Mouse (Mus musculus) kidney, embryonic 16.5 days (tissue): ENCODE results near the gene Gtf2h4. TPM values are rescaled to one million over a fixed set of nuclear protein-coding genes. Genes with fewer than 3 reads are reported as not detected.

Source experiments
- ATAC-seq: fragments of 200-750 bp; cut with Nextera tagmentation; 2 replicates; pipeline ENCODE4 v1.8.0; 2017; ENCODE audit warnings: moderate TSS enrichment; ENCODE audit not compliant: low FRiP score, low TSS enrichment
- H3K27ac ChIP-seq: fragments of 300-500 bp; sonication (generic); 2 replicates; pipeline ENCODE4 v1.5.1; 2014; ENCODE audit warnings: low read length
- H3K27me3 ChIP-seq: fragments of 300-500 bp; sonication (generic); 2 replicates; pipeline ENCODE4 v1.6.1; 2014; ENCODE audit warnings: low read length, control low read depth, mixed read lengths; ENCODE audit not compliant: insufficient read depth
- H3K36me3 ChIP-seq: fragments of 300-500 bp; sonication (generic); 2 replicates; pipeline ENCODE4 v1.6.1; 2014; ENCODE audit warnings: low read length, control low read depth, mixed read lengths; ENCODE audit not compliant: insufficient read depth
- H3K4me1 ChIP-seq: fragments of 300-500 bp; sonication (generic); 2 replicates; pipeline ENCODE4 v1.6.1; 2014; ENCODE audit warnings: low read length, control low read depth, mixed read lengths; ENCODE audit not compliant: insufficient read depth
- H3K4me2 ChIP-seq: fragments of 300-500 bp; sonication (generic); replicated peaks from 2 replicates; pipeline ENCODE4 v1.6.1; 2014; ENCODE audit warnings: low read depth, low read length
- H3K4me3 ChIP-seq: fragments of 300-500 bp; sonication (generic); 2 replicates; pipeline ENCODE4 v1.5.1; 2014; ENCODE audit warnings: mild to moderate bottlenecking, low read length
- H3K9ac ChIP-seq: fragments of 300-500 bp; sonication (generic); replicated peaks from 2 replicates; pipeline ENCODE4 v1.6.1; 2014; ENCODE audit warnings: low read length
- H3K9me3 ChIP-seq: fragments of 300-500 bp; sonication (generic); 2 replicates; pipeline ENCODE4 v1.6.1; 2016; ENCODE audit warnings: low read length, control low read depth
- WGBS: fragments of 180-500 bp; shearing (Covaris S2); extraction: QIAGEN DNeasy Blood & Tissue Kit; methylation state at CpG from one replicate; pipeline ENCODE4 v1.1.7; 2014; 5-methylcytosine and 5-hydroxymethylcytosine counted together
- polyA plus RNA-seq: library from polyadenylated mRNA; unstranded; fragments of >200 nt; fragmentation: Nextera tagmentation; extraction: Ambion mirVana; gene quantifications from 2 replicates; pipeline ENCODE4 v1.2.1, GENCODE M21; 2015

Gene Gtf2h4
- polyA plus RNA-seq, 1 experiment from 2014 or later: 55.6 TPM

- Histone ChIP-seq H3K9ac (peak overlapping the region; percentile 67), H3K27ac (peak overlapping the region; percentile 78), H3K36me3 (peaks cover 15% of the 10 kb centered on the region), H3K4me3 (peak overlapping the region; percentile 38), H3K27me3 (no peaks in the 10 kb centered on the region), H3K4me1 (peaks cover 52% of the 10 kb centered on the region), H3K9me3 (peaks cover 6% of the 10 kb centered on the region), H3K4me2 (peak overlapping the region; percentile 55)
- WGBS: 43% methylated on average over 5 of the region's 5 CpGs
- no peak for ATAC-seq
Observed at GRCm38 (mm10) chr17:35698501-35698883, 25.0 kb upstream of the Gtf2h4 start.

DNA sequence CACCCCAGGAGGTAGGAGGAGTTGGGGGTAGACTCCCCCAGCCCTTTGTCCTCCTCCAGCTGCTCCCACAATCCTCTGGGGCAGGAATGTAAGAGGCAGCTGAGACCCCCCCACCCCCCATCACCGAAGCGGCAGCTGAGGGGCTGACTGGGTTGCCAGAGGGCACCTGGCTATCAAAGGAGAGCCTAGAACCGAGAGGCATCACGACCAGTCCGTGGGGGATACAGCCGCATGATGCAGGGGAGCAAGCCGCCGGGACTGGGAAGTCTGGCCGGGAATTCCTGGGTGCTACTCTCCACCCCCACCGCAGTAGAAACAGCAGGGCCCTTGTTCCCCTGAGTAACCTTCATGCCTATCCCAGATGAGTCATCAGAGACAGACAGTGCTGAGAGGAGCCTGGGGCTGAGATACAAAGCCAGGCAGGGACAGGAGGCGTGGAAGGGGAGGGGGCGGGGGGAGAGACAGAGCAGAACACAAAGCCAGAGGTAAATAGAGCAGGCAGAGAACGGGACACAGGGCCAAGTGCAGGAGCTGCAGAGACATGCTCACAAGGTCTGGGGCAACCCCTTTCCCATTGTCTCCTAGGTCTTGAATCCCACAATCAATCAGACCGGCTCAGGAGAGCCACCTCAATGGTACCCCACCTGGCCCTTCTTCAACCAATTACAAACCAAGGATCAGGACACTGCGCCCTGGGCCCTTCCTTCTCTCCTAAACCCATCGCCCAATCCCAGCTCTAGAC lies 24.4 kb upstream of the Gtf2h4 start:
- Histone ChIP-seq H3K27ac (peak overlapping the region; percentile 78), H3K4me3 (peak overlapping the region; percentile 38), H3K9me3 (peaks cover 6% of the 10 kb centered on the region), H3K4me1 (peaks cover 50% of the 10 kb centered on the region), H3K9ac (peak overlapping the region; percentile 67), H3K27me3 (no peaks in the 10 kb centered on the region), H3K4me2 (peak overlapping the region; percentile 55), H3K36me3 (peaks cover 20% of the 10 kb centered on the region)
- WGBS: 6% methylated on average over 16 of the region's 16 CpGs
- 0 out of 2 replicates have a peak, but pooled peaks have one; percentile 4 for ATAC-seq

GRCm38 (mm10) chr17:35697429-35697758 lies 23.9 kb upstream of the Gtf2h4 start:
- peak overlapping the region; percentile 78 for H3K27ac ChIP-seq
- no peak for ATAC-seq
- peaks cover 26% of the 10 kb centered on the region for H3K36me3 ChIP-seq
- H3K27me3 ChIP-seq: no peaks in the 10 kb centered on the region
- peak overlapping the region; percentile 55 for H3K4me2 ChIP-seq
- H3K4me1 ChIP-seq: peaks cover 44% of the 10 kb centered on the region
- peaks cover 6% of the 10 kb centered on the region for H3K9me3 ChIP-seq
- peak overlapping the region; percentile 67 for H3K9ac ChIP-seq
- peak overlapping the region; percentile 38 for H3K4me3 ChIP-seq
- 27% methylated on average over 1 of the region's 1 CpGs for WGBS

- Histone ChIP-seq H3K4me2 (0 out of 2 replicates have a peak overlapping the region, but pooled peaks have one; percentile 55), H3K4me1 (peaks cover 37% of the 10 kb centered on the region), H3K9ac (no peak overlapping the region), H3K27me3 (no peaks in the 10 kb centered on the region), H3K9me3 (peaks cover 6% of the 10 kb centered on the region), H3K36me3 (peaks cover 29% of the 10 kb centered on the region), H3K4me3 (no peak overlapping the region), H3K27ac (peak overlapping the region; percentile 78; the same call in 1 of the 2 replicates)
- 48% methylated on average over 6 of the region's 6 CpGs for WGBS
- ATAC-seq: no peak
Observed at GRCm38 (mm10) chr17:35696691-35697090, 23.2 kb upstream of the Gtf2h4 start.

GRCm38 (mm10) chr17:35695289-35695688 lies 21.8 kb upstream of the Gtf2h4 start:
- 93% methylated on average over 2 of the region's 2 CpGs for WGBS
- no peak overlapping the region for H3K9ac ChIP-seq
- ATAC-seq: no peak

DNA sequence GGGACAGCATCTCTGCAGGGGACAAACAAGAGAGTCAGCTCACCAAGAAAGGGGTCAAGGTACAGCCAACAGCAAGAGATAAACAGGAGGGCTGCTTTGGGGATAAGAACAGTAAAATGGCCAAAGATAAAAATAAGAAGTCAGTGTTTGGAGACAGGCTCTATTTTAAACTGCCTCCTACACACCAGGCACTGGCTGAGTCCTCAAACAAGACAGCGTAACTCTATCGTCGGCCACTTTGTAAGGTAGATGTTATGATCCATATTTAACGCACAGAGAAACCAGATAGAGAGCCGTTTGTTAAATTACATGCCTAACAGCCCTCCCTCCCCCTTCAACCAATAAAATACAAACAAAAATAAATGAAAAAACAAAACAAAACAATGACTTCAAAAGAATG lies 20.4 kb upstream of the Gtf2h4 start:
- no peak overlapping the region for H3K4me2 ChIP-seq
- peaks cover 23% of the 10 kb centered on the region for H3K4me1 ChIP-seq
- WGBS: 89% methylated on average over 5 of the region's 5 CpGs
- H3K4me3 ChIP-seq: no peak overlapping the region
- no peak overlapping the region for H3K9ac ChIP-seq
- ATAC-seq: no peak
- H3K9me3 ChIP-seq: peaks cover 6% of the 10 kb centered on the region
- no peak overlapping the region for H3K27ac ChIP-seq
- H3K27me3 ChIP-seq: no peaks in the 10 kb centered on the region
- H3K36me3 ChIP-seq: peaks cover 53% of the 10 kb centered on the region

More at GRCm38 (mm10) chr17:35695289-35695688, 21.8 kb upstream of the Gtf2h4 start:
- Histone ChIP-seq H3K9me3 (peaks cover 6% of the 10 kb centered on the region), H3K4me3 (no peak overlapping the region), H3K4me1 (peaks cover 32% of the 10 kb centered on the region), H3K36me3 (peaks cover 43% of the 10 kb centered on the region), H3K4me2 (no peak overlapping the region), H3K27ac (no peak overlapping the region), H3K27me3 (no peaks in the 10 kb centered on the region)

DNA sequence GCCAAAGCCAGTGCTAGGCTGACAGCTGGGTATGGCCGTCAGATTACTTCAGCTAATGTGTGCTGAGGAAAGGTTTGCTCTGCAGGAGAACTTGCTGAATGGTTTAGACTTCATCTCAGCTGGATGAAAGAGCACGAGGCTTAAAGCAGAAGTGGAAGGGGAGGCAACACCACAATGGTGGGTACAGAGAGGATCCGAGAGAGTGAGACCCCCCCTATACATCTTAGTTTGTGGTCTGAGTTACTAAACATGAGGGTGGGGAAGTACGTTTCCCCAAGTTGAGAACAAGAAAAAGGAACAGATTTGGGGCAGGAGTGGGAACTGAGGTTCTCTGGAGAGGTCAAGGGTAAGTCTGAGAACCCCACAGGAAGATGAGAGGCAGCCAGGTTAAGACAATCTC lies 18.8 kb upstream of the Gtf2h4 start:
- no peak overlapping the region for H3K4me2 ChIP-seq
- H3K9me3 ChIP-seq: peaks cover 6% of the 10 kb centered on the region
- H3K9ac ChIP-seq: no peak overlapping the region
- ATAC-seq: no peak
- H3K4me1 ChIP-seq: peaks cover 8% of the 10 kb centered on the region
- no peak overlapping the region for H3K27ac ChIP-seq
- WGBS: 83% methylated on average over 4 of the region's 4 CpGs
- no peak overlapping the region for H3K4me3 ChIP-seq
- H3K27me3 ChIP-seq: no peaks in the 10 kb centered on the region
- peaks cover 67% of the 10 kb centered on the region for H3K36me3 ChIP-seq

DNA sequence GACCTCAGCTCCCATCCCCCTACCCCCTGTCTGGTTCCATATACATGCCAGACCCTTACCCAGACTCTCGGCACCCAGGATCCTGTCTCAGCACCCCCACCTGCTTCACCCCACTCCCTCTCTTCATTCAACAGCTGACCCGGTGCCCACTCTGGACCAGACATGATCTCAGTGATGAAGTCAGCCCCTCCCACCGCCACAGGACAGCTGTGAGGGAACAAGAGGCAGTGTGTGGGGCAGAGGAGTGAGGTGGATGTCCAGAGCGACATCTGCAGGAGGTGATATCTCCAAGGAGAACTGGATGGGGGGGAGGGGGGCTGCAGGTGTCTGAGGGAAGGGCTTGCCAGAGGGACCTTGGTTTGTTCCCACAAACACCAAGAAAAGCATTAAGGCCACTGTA lies 18.3 kb upstream of the Gtf2h4 start:
- Histone ChIP-seq H3K27me3 (no peaks in the 10 kb centered on the region), H3K36me3 (peaks cover 72% of the 10 kb centered on the region), H3K9ac (no peak overlapping the region), H3K4me2 (no peak overlapping the region), H3K4me1 (peaks cover 2% of the 10 kb centered on the region), H3K9me3 (peaks cover 6% of the 10 kb centered on the region), H3K27ac (no peak overlapping the region), H3K4me3 (no peak overlapping the region)
- WGBS: 85% methylated on average over 4 of the region's 4 CpGs
- ATAC-seq: no peak

GRCm38 (mm10) chr17:35689936-35690645 lies 16.6 kb upstream of the Gtf2h4 start:
- no peak overlapping the region for H3K27ac ChIP-seq
- peaks cover 1% of the 10 kb centered on the region; the same call in 1 of the 2 replicates for H3K9me3 ChIP-seq
- peaks cover 83% of the 10 kb centered on the region for H3K36me3 ChIP-seq

More at GRCm38 (mm10) chr17:35689936-35690645, 16.6 kb upstream of the Gtf2h4 start:
- Histone ChIP-seq H3K9ac (no peak overlapping the region), H3K4me1 (no peaks in the 10 kb centered on the region), H3K4me3 (no peak overlapping the region), H3K27me3 (no peaks in the 10 kb centered on the region), H3K4me2 (no peak overlapping the region)
- ATAC-seq: no peak
- WGBS: 89% methylated on average over 18 of the region's 18 CpGs
